Mouse (Mus musculus) liver, embryonic 16.5 days (tissue): ENCODE data around the gene Lyrm7. TPM values are rescaled to one million over a fixed set of nuclear protein-coding genes. Genes with fewer than 3 reads are reported as not detected.
A peak's percentile ranks its signal among the peaks of the same experiment; 100 is the strongest.

Experiments
- ATAC-seq: fragments of 200-750 bp; cut with Nextera tagmentation; 2 replicates; pipeline ENCODE4 v1.8.0; 2017; ENCODE audit warnings: low read depth, mild to moderate bottlenecking, moderate number of reproducible peaks, moderate library complexity
- H3K27ac ChIP-seq: fragments of 300-500 bp; sonication (generic); 2 replicates; pipeline ENCODE4 v1.5.1; 2014; ENCODE audit warnings: mild to moderate bottlenecking, low read length
- H3K27me3 ChIP-seq: fragments of 300-500 bp; sonication (generic); 2 replicates; pipeline ENCODE4 v1.6.1; 2014; ENCODE audit warnings: low read depth, low read length, mixed read lengths; ENCODE audit not compliant: control insufficient read depth, insufficient read depth
- H3K36me3 ChIP-seq: fragments of 300-500 bp; sonication (generic); 2 replicates; pipeline ENCODE4 v1.6.1; 2014; ENCODE audit warnings: mild to moderate bottlenecking; ENCODE audit not compliant: control insufficient read depth, insufficient read depth
- H3K4me1 ChIP-seq: fragments of 300-500 bp; sonication (generic); 2 replicates; pipeline ENCODE4 v1.6.1; 2014; ENCODE audit warnings: low read depth, low read length, mixed read lengths; ENCODE audit not compliant: control insufficient read depth
- H3K4me2 ChIP-seq: fragments of 300-500 bp; sonication (generic); 2 replicates; pipeline ENCODE4 v1.6.1; 2014; ENCODE audit warnings: low read depth, low read length, mixed read lengths
- H3K4me3 ChIP-seq: fragments of 300-500 bp; sonication (generic); 2 replicates; pipeline ENCODE4 v1.5.1; 2014; ENCODE audit warnings: low read depth, mild to moderate bottlenecking, low read length
- H3K9ac ChIP-seq: fragments of 300-500 bp; sonication (generic); 2 replicates; pipeline ENCODE4 v1.6.1; 2014; ENCODE audit warnings: low read depth, low read length
- H3K9me3 ChIP-seq: fragments of 300-500 bp; sonication (generic); replicated peaks from 2 replicates; pipeline ENCODE4 v1.6.1; 2016; ENCODE audit warnings: low read length; ENCODE audit not compliant: control insufficient read depth
- WGBS: fragments of 180-500 bp; shearing (Covaris S2); extraction: QIAGEN DNeasy Blood & Tissue Kit; methylation state at CpG from one replicate; pipeline ENCODE4 v1.1.7; 2014; ENCODE audit not compliant: insufficient replicate concordance; 5-methylcytosine and 5-hydroxymethylcytosine counted together
- polyA plus RNA-seq: library from polyadenylated mRNA; unstranded; fragments of >200 nt; fragmentation: Nextera tagmentation; extraction: Ambion mirVana; gene quantifications from 2 replicates; pipeline ENCODE4 v1.2.1, GENCODE M21; 2015

Lyrm7 gene
- polyA plus RNA-seq, result 3.2 and 3.8 TPM in 2 replicates

- no peaks in the 10 kb centered on the region for H3K9me3 ChIP-seq
- peak within 1 kb of the TSS; percentile 96 for H3K4me2 ChIP-seq
- H3K4me3 ChIP-seq, result peak within 1 kb of the TSS; percentile 67
- H3K27me3 ChIP-seq, result no peaks in the 10 kb centered on the region
- peaks cover 20% of the 10 kb centered on the region for H3K4me1 ChIP-seq
- H3K9ac ChIP-seq, result peak within 1 kb of the TSS; percentile 71
- H3K27ac ChIP-seq, result peak within 1 kb of the TSS; percentile 98
- peak; percentile 98 for ATAC-seq
- no peaks in the 10 kb centered on the region for H3K36me3 ChIP-seq
- WGBS, result under 1% methylated on average over 42 of the region's 42 CpGs
Observed at GRCm38 (mm10) chr11:54860256-54861038, at the start of gene Lyrm7. Lyrm7 (minus strand) TSS chr11:54860916.

GRCm38 (mm10) chr11:54910081-54910665 is 49.5 kb upstream of the Lyrm7 start:
- H3K9ac ChIP-seq, result no peak overlapping the region
- no peaks in the 10 kb centered on the region for H3K27me3 ChIP-seq
- H3K4me2 ChIP-seq, result no peak overlapping the region
- no peak overlapping the region for H3K27ac ChIP-seq
- WGBS, result 73% methylated on average over 12 of the region's 12 CpGs
- H3K4me1 ChIP-seq, result peaks cover 4% of the 10 kb centered on the region
- no peaks in the 10 kb centered on the region for H3K9me3 ChIP-seq
- H3K36me3 ChIP-seq, result no peaks in the 10 kb centered on the region
- H3K4me3 ChIP-seq, result no peak overlapping the region
- ATAC-seq, result no peak

- no peak overlapping the region for H3K27ac ChIP-seq
- no peaks in the 10 kb centered on the region for H3K36me3 ChIP-seq
- no peak overlapping the region for H3K4me3 ChIP-seq
- no peak overlapping the region for H3K4me2 ChIP-seq
- 68% methylated on average over 11 of the region's 11 CpGs for WGBS
- ATAC-seq, result no peak
- H3K9ac ChIP-seq, result no peak overlapping the region
- no peaks in the 10 kb centered on the region for H3K9me3 ChIP-seq
- peaks cover 4% of the 10 kb centered on the region for H3K4me1 ChIP-seq
- no peaks in the 10 kb centered on the region for H3K27me3 ChIP-seq
Observed at GRCm38 (mm10) chr11:54909273-54909672, 48.6 kb upstream of the Lyrm7 start.

GRCm38 (mm10) chr11:54907259-54907658 is 46.5 kb upstream of the Lyrm7 start:
- no peak for ATAC-seq
- H3K36me3 ChIP-seq, result no peaks in the 10 kb centered on the region
- no peaks in the 10 kb centered on the region for H3K9me3 ChIP-seq
- 63% methylated on average over 5 of the region's 5 CpGs for WGBS
- no peak overlapping the region for H3K9ac ChIP-seq
- no peak overlapping the region for H3K4me3 ChIP-seq
- peaks cover 6% of the 10 kb centered on the region for H3K27me3 ChIP-seq
- no peak overlapping the region for H3K27ac ChIP-seq
- peaks cover 9% of the 10 kb centered on the region for H3K4me1 ChIP-seq
- no peak overlapping the region for H3K4me2 ChIP-seq

- Histone ChIP-seq H3K4me2 (no peak overlapping the region), H3K9me3 (no peaks in the 10 kb centered on the region), H3K4me1 (peaks cover 9% of the 10 kb centered on the region), H3K27me3 (peaks cover 6% of the 10 kb centered on the region), H3K27ac (no peak overlapping the region), H3K4me3 (no peak overlapping the region), H3K36me3 (no peaks in the 10 kb centered on the region), H3K9ac (no peak overlapping the region)
- 50% methylated on average over 4 of the region's 4 CpGs for WGBS
- ATAC-seq, result no peak
Observed at GRCm38 (mm10) chr11:54906466-54906865, 45.8 kb upstream of the Lyrm7 start.

- Histone ChIP-seq H3K36me3 (no peaks in the 10 kb centered on the region), H3K9ac (no peak overlapping the region), H3K27me3 (peaks cover 6% of the 10 kb centered on the region), H3K27ac (0 out of 2 replicates have a peak overlapping the region, but pooled peaks have one; percentile 21), H3K4me2 (no peak overlapping the region), H3K9me3 (no peaks in the 10 kb centered on the region), H3K4me3 (no peak overlapping the region), H3K4me1 (peaks cover 9% of the 10 kb centered on the region)
- WGBS, result 49% methylated on average over 4 of the region's 4 CpGs
- ATAC-seq, result peak; percentile 70
Observed at GRCm38 (mm10) chr11:54905931-54906330, 45.2 kb upstream of the Lyrm7 start.

GRCm38 (mm10) chr11:54905086-54905485 is 44.4 kb upstream of the Lyrm7 start:
- Histone ChIP-seq H3K4me1 (peaks cover 9% of the 10 kb centered on the region), H3K27ac (no peak overlapping the region), H3K27me3 (peaks cover 6% of the 10 kb centered on the region), H3K4me3 (no peak overlapping the region), H3K9me3 (no peaks in the 10 kb centered on the region), H3K36me3 (no peaks in the 10 kb centered on the region), H3K9ac (no peak overlapping the region), H3K4me2 (no peak overlapping the region)
- WGBS, result 60% methylated on average over 3 of the region's 3 CpGs
- ATAC-seq, result no peak

- H3K27ac ChIP-seq, result no peak overlapping the region
Observed at GRCm38 (mm10) chr11:54903940-54904706, 43.4 kb upstream of the Lyrm7 start.

More at GRCm38 (mm10) chr11:54903940-54904706, 43.4 kb upstream of the Lyrm7 start:
- WGBS, result 46% methylated on average over 4 of the region's 4 CpGs
- Histone ChIP-seq H3K9ac (no peak overlapping the region), H3K4me2 (no peak overlapping the region), H3K36me3 (no peaks in the 10 kb centered on the region), H3K4me3 (no peak overlapping the region), H3K4me1 (peaks cover 9% of the 10 kb centered on the region), H3K27me3 (peaks cover 6% of the 10 kb centered on the region), H3K9me3 (no peaks in the 10 kb centered on the region)
- no peak for ATAC-seq
